Mouse (Mus musculus): ENCODE measurements around the gene Ppp1r32.

Gene Ppp1r32

GRCm38 (mm10) chr19:10482703-10483102, at the start of gene Ppp1r32:
Gene Ppp1r32 (minus strand): TSS chr19:10482928.
- DNase-seq (ENCODE audit: low read depth, low spot score): no peak

DNA sequence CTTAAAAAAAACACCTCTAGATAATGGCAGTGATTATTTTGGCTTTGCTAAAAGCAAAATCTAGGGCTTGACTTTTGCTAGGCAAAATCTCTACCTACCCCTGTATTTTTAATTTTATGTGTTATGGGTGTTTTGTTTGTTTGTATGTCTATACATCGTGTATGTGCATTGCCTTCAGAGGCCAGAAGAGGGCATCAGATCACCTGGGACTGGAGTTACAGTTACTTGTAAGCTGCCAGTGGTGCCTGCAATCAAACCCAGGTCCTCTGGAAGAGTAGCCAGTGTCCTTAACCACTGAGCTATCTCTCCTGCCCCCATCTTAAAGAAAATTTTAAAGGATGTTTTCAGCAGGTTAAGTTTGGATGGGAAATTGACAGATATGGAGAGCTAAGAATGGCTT, 47.4 kb upstream of the Ppp1r32 start:
- DNase-seq (ENCODE audit: low read depth, low spot score): peak; percentile 16

- peak; percentile 69 for DNase-seq (ENCODE audit: low read depth, low spot score)
Observed at GRCm38 (mm10) chr19:10525910-10526309, 43.2 kb upstream of the Ppp1r32 start, which contains the start of gene Sdhaf2. Gene Sdhaf2 (minus strand): TSS chr19:10526142.

DNA sequence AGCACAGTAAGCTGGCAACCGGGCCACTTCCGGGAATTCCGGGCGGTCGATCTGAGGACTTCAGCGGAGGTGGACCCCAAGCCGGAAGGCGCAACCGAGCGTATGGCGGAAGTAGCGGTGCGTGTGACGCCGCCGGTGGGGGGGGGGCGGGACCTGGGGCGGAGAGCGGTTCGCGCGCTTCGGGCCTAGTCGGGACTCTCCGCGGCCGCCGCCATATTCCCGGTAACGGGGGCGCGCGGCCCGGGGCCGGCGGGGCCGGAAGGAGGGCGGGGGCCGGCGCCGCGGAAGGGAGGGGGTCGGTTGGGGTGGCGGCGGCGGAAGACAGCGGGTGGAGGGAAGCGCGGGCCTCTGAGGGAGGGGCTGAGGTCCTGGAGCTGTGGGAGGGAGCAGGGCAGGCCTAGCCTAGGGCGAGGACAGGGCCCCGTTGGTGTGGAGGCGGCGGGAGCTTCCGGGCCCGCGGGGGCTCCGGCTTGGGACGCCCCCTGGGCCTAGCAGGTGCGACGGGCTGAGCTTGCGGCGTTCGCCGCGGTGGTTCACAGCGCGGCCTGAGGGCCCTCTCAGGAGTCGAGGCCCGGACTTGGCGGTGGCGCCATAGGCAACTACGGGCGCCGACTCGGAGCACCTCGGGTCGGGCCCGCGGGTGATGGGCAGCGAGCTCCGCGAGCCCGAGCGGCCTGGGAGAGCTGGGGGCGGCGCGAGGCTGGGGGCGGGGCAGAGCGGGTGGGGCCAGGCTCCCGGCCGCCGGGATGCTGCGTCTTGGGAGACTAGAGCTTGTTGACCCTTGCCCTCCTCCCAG, 42.6 kb upstream of the Ppp1r32 start, which contains the start of gene Cpsf7:
Gene Cpsf7 (plus strand): TSS at position 161 of the 796 bp plus-strand sequence.
- peak; percentile 97 for DNase-seq (ENCODE audit: low read depth, low spot score)

DNA sequence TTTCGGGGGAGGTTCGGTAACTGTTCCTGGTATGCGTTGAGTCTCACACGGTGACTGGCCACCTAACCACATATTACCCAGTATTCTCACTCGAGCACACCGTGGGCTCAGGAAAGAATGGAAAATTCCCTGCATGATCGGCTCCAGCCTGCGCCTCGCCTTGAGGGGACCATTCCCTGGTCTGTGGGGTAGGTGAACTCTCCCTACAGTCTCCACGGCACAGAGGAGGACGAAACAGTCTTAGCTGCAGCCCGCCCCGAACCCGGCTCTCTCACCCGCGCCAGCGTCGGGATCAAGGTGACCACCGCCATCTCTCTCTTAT, 42.0 kb upstream of the Ppp1r32 start:
- no peak for DNase-seq (ENCODE audit: low read depth, low spot score)

DNA sequence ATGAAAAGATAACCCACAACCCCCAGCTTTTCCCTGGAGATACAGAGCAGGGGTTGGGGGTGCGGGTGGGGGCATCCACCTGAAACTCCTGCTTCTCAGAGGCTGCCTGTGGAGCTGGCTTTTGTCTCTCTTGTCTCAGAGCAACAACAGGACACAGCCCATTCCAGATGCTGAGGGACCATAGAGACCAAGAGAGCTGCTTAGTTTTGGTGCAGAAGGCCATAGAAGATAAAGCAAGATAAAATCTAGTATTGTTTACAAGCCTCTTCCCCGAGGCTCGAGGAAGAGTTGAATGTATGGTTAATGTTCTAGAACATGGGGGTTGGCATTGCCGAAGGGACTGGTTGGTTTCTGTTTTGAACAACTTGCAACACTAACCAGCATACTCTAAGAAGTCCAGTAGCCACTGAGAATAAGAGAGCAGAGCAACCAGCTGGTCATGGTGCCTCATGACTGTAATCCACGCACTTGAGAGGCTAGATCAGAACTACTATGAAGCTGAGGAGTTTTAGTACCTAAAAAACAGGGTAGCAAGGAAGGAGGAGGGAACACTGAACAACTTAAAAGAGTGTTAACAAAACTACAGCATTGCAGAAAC, 40.9 kb upstream of the Ppp1r32 start:
- DNase-seq (ENCODE audit: low read depth, low spot score): no peak

- no peak for DNase-seq (ENCODE audit: low read depth, low spot score)
Observed at GRCm38 (mm10) chr19:10521926-10522325, 39.2 kb upstream of the Ppp1r32 start.

GRCm38 (mm10) chr19:10520355-10520754, 37.6 kb upstream of the Ppp1r32 start:
- peak; percentile 47 for DNase-seq (ENCODE audit: low read depth, low spot score)

GRCm38 (mm10) chr19:10510759-10511330, 28.1 kb upstream of the Ppp1r32 start:
- DNase-seq (ENCODE audit: low read depth, low spot score): no peak

GRCm38 (mm10) chr19:10502571-10502970, 19.8 kb upstream of the Ppp1r32 start:
- DNase-seq (ENCODE audit: low read depth, low spot score): peak; percentile 49

DNA sequence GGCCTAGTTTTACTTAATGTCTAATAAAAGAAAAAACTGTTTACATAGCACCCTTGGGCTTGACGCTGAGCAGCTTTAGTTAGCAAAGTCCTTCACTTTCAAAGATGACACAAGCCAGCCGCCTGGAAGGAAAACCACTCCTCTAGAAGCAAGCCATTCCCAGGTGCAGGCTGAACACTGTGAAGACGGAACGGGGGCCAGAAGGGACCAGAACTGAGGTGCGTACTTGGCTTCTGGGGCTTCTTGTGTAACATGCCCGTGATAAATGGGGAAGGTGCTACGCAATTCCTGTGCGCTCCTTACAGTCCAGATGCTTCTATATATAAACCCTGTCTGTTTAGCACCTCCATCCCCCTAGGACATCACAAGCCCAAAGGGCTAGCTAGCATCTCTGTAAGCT, 17.9 kb upstream of the Ppp1r32 start:
- DNase-seq (ENCODE audit: low read depth, low spot score): no peak

DNA sequence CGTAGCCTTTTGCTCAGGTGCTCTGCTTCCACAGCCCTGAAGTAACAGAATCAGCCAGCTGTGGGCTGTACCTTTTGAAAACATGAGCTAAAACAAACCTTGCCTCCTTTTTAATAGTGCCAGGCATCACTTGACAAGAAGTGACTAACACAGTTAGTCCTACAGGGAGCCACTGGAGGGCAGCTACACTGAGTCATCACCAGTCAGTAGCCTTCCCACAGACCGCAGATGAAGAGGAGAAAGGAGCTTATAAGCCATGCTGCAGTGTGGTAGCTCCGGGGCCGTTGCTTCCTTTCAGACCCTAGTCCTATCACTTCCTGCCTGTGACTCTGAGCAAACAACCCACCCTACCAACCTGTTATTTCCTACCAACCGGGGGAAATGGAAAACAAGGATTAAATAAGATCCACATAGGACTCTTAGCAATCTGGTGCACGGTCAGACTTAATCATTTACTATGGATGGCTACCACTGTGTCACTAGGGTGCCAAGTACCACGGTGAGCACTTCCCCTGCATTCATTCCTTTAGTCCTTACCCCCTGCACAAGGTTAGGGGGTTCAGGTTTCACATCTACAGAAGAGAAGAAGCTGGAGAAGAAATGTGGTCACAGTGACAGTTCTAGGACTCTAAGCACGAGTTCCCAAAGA, 14.9 kb upstream of the Ppp1r32 start:
- no peak for DNase-seq (ENCODE audit: low read depth, low spot score)

GRCm38 (mm10) chr19:10496976-10497375, 14.2 kb upstream of the Ppp1r32 start:
- DNase-seq (ENCODE audit: low read depth, low spot score): no peak

DNA sequence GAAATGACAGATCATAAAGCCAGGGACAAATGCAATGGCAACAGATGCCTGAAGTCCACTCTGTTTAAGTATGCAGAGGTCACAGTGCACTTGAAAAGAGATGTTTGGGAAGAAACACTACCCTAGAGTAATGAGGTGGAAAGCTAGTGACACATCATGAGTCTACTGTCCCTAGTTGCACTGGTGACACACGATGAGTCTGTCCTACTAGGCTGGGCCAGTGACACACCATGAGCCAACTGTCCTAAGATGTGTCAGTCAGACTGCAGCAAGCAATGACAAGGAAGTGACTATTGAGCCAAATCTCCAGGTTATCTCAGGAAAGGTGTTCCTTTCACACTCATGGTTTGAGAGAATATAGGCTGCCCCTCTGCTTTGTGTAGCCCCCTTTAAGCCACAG, 12.9 kb upstream of the Ppp1r32 start:
- DNase-seq (ENCODE audit: low read depth, low spot score): no peak

DNA sequence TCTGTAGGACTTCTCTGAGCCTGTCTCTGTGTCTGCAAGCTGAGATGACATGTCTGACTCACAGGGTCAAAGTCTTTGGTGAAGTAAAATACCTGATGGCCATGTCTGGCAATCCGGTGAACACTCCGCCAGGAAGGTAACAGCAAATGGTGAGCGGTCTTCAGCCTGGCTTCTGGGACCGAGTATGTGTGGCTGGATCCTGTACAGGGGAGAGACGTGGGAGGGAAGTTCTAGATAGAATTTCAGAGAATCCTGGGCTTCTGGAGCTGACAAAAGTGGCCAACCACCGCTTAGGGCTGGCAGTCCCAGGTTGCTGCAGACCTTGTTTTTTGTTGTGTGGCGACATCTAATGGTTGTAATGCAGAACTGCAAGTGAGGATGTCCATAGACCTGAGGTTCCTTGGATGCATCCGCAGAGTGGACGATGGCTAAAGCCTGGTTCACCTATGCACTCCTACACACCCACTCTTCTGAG, 3.6 kb upstream of the Ppp1r32 start:
- peak; percentile 45 for DNase-seq (ENCODE audit: low read depth, low spot score)

DNA sequence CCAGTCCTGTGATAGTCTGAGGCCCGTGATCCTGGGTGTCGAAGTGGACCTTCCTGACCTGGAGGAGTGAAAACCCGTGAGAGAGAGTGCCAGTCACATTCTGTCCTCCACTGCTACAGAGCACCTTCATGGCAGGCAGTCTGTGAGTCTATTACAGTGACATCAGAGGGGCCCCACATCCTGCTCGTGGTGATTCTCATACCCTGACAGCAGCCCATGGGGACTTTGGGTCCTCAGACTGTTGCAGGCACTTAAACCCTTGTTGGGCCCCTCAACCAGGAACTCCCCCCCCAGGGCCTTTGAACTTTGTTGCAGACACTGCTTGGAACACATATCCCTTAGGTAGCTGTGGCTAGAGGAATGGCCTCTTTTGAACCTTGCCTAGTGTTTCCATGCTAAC, 3.2 kb downstream of the Ppp1r32 start:
- DNase-seq (ENCODE audit: low read depth, low spot score): no peak

- DNase-seq (ENCODE audit: low read depth, low spot score): no peak
Observed at GRCm38 (mm10) chr19:10473779-10474178, 8.9 kb downstream of the Ppp1r32 start.

DNA sequence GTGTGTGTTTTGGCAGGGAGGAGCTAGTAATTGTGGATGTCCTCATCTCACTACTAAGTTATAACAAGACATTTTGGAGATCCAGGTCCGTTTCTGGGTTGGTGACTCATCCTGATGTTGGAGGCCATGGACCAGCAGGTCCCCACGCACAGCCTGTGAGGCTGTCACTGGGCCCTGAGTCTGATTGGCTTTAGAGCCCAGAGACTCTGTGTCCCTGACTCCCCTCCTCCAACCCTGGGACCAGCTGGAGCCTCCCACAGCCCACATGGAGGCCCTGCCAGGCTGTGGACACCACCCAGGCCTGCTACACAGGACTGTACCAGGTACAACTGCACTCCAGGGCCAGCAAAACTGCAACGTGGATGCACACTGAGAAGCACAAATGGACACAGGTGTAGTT, 9.8 kb downstream of the Ppp1r32 start:
- no peak for DNase-seq (ENCODE audit: low read depth, low spot score)

DNA sequence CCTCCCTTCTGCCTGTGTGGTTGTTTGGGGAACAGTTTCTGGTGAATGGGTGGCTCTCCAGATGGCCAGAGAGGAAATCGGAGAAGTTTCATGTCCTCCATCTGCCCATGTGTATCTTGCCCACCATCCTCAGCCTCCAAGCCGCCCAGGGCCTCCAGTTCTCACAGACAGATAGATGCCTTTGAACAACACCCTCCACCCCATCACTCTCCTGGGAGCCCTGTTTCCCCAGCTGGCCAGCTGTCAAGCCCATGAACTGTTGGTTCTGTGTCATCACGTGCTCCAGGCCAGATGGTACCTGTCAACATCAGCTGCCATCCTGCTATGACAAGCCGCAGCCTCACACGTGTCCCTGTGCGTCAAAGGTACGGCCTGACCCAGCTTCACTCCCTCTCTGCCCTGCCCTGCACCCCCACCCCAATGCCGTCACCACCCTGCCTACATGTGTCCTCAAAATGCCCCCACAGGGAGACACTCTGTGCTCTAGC, 13.5 kb downstream of the Ppp1r32 start:
- no peak for DNase-seq (ENCODE audit: low read depth, low spot score)

GRCm38 (mm10) chr19:10464427-10464826, 18.3 kb downstream of the Ppp1r32 start:
- DNase-seq (ENCODE audit: low read depth, low spot score): no peak

DNA sequence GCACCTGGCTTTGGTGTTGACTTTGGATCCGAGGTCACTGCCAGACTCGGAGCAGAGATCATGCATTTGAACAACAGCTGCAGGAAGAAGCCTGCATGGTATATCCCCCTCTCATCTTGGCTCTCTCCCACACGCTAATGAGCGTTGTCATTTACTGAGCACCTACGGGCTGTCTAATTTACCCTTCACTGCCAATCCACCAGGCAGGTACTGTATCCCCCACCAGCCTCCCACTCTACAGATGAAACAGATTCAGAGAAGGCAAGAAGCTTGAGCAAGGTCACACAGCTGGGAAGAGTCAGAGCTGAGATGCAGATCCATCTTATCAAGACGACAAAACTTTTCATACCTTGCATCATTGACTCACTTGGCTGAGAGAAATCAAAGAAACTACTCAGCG, 21.1 kb downstream of the Ppp1r32 start:
- no peak for DNase-seq (ENCODE audit: low read depth, low spot score)

- no peak for DNase-seq (ENCODE audit: low read depth, low spot score)
Observed at GRCm38 (mm10) chr19:10459907-10460306, 22.8 kb downstream of the Ppp1r32 start.

All from CD4-positive helper T cell, adult 2 months (primary cell).